In the genomic region with DNA sequence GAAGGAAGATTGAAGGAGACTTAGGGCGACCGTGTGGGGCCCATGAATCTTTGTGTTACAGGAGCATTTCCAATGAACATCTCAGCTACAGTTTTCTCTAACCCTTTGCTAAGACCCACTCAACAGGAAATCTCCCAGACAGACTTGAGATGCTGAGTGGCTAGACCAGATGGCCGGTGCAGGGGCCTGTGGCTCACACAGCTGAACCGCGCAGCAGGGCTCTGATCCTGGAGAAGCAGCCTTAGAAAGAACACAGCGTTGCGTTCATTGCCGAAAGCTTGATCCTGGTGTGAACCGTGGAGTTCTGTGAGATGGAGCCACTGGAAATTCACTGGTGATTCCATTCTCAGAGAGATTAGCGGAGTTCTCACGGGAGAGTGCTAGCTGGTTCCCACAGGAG, we compare ENCODE assay signal across 13 mouse cellular contexts.
"Had no signal": no experiment of that assay in that cellular context is flagged by ENCODE, and none has a peak within 500 bp of the region (broad histone marks: within the 10 kb centered on the region; RNA-seq: fewer than 3 reads in every experiment).

No protein-coding gene starts in this region.

- DNase-seq: kidney, postnatal 25 days; layer of hippocampus, postnatal 36 days; liver, embryonic 13.5 days; lung, adult 2 months; lung, postnatal 14 days; lung, postnatal 4 days; midbrain, embryonic 14.5 days; right cerebral cortex, adult 18-20 months; right cerebral cortex, postnatal 14 days; right cerebral cortex, postnatal 4 days; thymus, adult 2 months; thymus, postnatal 14 days; thymus, postnatal 4 days had no signal
